Mouse (Mus musculus): ENCODE measurements around the gene Prdx2. TPM values are rescaled to one million over a fixed set of nuclear protein-coding genes. Genes with fewer than 3 reads are reported as not detected.

Prdx2 gene
- polyA plus RNA-seq (2015; fragmentation: Illumina TruSeq; extraction: RNeasy Lipid Tissue Mini Kit (QIAGEN cat#74804); ENCODE audit: insufficient read depth, low replicate concordance): 197 TPM

DNA sequence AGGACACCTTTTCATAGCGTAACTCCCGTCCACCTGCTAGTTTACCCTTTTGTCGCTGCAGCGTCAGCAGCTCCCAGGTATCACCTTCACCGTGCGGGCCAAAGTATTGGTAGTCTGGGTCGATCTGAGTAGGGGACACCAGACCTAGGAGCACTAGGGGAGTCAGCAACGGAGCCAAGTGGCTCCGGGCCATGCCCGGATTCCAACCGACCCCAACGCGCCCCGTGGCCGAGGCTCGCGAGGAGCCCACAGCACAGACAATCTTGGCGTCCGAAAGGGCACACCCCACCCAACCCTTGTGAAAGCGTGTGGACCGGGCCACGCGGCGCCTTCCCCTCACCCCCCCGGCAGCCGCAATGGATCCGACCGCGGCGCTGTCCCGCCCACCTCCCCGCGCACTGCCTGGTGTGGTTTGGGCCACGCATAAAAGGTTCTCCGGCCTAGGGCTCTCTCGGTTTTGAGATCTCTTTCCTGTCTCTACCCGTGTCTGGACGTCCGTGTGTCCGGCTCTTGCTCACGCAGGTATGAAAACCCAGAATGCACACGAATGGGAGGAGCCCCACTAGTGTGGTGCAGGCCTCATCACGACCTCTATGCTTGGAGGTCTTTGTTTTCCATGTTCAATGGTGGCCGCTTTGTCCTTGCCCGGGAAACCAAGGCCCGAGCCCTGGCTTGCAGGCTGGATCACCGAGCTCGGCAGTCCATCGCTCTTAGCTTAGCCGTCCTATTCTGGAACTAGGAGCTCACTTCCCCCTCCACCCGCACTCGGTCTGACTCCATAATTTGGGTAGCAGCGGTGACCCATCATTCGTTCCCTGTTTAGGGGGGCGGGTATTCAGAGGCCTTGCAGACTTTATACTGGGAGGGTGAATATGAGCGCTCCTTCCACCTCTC, at the start of gene Prdx2, which contains the start of the genes Gm49661 and Rnaseh2a:
TSS of gene Prdx2 (plus strand) at position 347 of the 894 bp plus-strand sequence.
TSS of gene Gm49661 (minus strand) at position 193 of the 894 bp plus-strand sequence.
TSS of gene Rnaseh2a (minus strand) at position 527 of the 894 bp plus-strand sequence.

DNA sequence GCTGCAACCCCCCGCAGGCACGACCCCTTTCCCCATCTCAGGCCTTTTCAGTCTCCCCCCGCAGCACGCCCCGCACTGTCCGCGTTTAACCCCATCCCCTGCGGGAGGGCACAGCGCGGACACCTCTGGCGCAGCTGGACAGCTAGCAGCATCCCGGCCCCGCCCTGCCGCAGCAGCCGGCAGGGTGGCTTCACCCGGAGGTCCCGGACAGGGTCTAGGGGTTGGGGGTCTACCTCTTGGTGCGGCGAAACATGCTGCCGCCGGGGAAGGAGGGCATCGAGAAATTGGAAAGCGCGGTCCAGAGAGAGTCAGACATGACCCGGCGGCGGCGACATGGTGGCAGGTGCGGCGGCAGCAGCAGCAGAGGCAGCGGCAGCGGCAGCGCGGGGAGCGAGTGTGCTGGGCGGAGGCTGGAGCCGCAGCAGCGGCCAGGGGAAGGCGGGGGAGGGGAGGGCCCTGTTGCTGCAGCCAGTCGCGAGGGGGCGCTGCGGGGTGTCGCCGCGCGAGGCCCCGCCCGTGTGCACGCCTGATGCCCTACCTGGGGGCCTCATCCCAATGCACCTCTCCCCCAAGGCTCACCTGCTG, 32.3 kb upstream of the Prdx2 start, which contains the start of gene Mast1:
TSS of gene Mast1 (minus strand) at position 398 of the 585 bp plus-strand sequence.

DNA sequence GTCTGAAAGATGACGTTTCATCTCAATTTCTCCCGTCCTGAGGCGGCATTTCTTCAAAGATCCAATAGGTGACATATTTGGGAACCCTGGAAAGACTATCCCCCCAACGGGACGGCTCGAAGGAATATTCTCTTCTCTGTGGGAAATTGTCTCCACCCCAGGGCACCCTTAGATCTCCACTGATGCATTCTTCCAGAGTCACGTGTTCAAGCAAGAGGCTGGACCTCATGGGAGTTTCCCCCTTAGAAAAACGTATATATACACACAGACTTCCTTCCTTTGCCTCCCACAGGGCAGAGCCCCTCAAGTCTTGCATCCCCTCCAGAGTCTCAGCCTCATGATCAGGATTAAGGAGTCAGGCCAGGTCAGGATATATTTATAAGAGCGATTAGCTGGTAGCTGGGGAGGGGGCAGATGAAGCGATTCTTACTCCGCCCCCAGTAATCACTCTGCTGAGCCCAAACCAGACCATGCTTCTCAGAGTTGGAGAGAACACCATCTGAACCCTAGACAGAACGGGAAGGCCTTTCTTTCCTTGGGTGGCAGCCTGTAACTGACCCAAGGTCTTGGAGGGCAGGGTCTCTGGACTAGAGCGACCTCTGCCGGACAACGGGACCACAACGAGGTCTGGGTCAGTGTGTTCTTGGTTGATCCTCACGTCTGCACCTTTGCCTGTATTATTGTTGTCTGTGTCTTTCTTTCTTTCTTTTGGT, 22.7 kb upstream of the Prdx2 start, which contains the start of gene Rtbdn:
TSS of gene Rtbdn (plus strand) at position 464 of the 713 bp plus-strand sequence.

DNA sequence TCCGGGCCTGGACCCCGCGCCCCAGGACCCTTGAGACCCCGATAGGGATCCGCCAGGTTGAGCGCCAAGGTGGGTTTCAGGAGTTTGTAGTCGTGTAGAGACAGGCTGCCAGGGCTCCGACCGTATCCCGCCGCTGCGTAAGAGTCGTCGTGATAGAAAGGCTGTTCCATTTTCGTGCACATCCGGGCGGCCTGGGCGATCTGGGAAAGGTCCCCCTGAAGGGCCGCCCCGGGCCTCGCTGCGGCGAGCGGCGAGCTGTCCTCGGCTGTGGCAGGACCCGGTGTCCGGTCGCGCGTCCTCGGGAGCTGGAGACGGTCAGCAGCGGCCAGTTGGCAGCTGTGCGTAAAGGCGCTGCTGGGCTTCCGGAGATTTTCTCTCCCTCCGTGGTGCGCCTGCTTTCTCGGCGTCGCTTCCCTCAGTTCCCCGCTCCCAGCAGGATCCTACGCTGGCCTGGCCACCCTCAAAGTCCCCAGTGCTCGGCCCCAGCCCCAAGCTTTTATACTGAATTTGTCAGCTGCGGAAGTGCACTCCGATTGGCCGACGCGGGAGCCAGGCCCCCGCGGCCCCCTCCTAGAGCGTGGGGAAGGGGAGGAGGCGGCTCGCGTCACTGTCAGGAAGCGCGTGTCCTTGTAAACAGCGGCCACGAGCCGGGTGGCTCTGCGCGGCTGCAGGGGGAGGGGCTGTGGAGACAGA, 9.0 kb downstream of the Prdx2 start, which contains the start of gene Junb:
TSS of gene Junb (minus strand) at position 471 of the 693 bp plus-strand sequence.

DNA sequence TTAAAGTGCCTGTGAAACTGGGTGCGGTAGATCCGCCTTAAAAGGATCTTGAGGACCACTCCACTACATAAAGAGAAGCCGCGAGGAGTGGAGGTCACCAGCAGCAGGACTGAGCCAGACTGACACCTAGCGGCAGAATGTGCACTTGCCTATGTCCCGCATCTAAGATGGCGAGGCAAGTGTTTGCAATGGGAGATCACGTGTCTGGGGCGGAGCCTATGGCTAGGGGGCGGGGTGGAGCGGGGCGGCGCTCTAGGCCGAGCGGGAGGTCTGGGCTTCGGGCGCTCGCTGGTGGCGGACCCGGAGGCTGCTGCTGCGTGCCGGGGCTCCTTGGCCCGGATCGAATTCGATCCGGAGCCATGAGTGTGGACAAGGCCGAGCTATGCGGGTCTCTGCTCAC, 21.0 kb downstream of the Prdx2 start, which contains the start of gene Hook2:
TSS of gene Hook2 (plus strand) at position 255 of the 400 bp plus-strand sequence.

DNA sequence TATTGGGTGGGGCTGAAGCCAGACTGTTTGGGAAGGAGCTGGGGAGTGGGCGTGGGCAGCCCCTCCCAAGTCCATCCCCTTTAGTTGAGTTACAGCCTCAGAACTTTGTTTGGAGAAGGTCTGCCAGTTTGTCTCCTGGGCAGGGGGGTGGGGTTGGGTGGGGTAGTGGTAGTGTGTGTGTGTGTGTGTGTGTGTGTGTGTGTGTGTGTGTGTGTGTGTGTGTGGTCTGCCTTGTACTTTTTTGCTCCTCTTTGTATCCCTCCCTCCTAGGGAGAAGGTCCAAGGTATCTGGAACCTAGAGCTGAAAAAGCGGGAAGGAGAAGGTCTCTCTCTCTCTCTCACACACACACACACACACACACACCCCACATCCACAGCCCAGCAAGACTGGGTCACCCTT, 45.0 kb downstream of the Prdx2 start, which contains the start of gene Best2:
TSS of gene Best2 (minus strand) at position 101 of the 400 bp plus-strand sequence.

Other genes starting within 250 kb of the Prdx2 start
- gene G430095P16Rik, start 246.6 kb upstream of the Prdx2 start, polyA plus RNA-seq (2015; fragmentation: Illumina TruSeq; extraction: RNeasy Lipid Tissue Mini Kit (QIAGEN cat#74804); ENCODE audit: insufficient read depth, low replicate concordance): 3.2 TPM
- 5.1 TPM for gene Nfix, start 169.2 kb upstream of the Prdx2 start, polyA plus RNA-seq (2015; fragmentation: Illumina TruSeq; extraction: RNeasy Lipid Tissue Mini Kit (QIAGEN cat#74804); ENCODE audit: insufficient read depth, low replicate concordance)
- gene Dand5, start 146.8 kb upstream of the Prdx2 start, polyA plus RNA-seq (2015; fragmentation: Illumina TruSeq; extraction: RNeasy Lipid Tissue Mini Kit (QIAGEN cat#74804); ENCODE audit: insufficient read depth, low replicate concordance): 3.8 TPM
- gene Gadd45gip1, start 138.1 kb upstream of the Prdx2 start, polyA plus RNA-seq (2015; fragmentation: Illumina TruSeq; extraction: RNeasy Lipid Tissue Mini Kit (QIAGEN cat#74804); ENCODE audit: insufficient read depth, low replicate concordance): 5.4 TPM
- gene Rad23a, start 128.9 kb upstream of the Prdx2 start, polyA plus RNA-seq (2015; fragmentation: Illumina TruSeq; extraction: RNeasy Lipid Tissue Mini Kit (QIAGEN cat#74804); ENCODE audit: insufficient read depth, low replicate concordance): 62.4 TPM
- gene Calr, start 122.7 kb upstream of the Prdx2 start, polyA plus RNA-seq (2015; fragmentation: Illumina TruSeq; extraction: RNeasy Lipid Tissue Mini Kit (QIAGEN cat#74804); ENCODE audit: insufficient read depth, low replicate concordance): 968 TPM
- gene Farsa, start 112.6 kb upstream of the Prdx2 start, polyA plus RNA-seq (2015; fragmentation: Illumina TruSeq; extraction: RNeasy Lipid Tissue Mini Kit (QIAGEN cat#74804); ENCODE audit: insufficient read depth, low replicate concordance): 37.0 TPM
- 12.6 TPM for gene Syce2, start 97.5 kb upstream of the Prdx2 start, polyA plus RNA-seq (2015; fragmentation: Illumina TruSeq; extraction: RNeasy Lipid Tissue Mini Kit (QIAGEN cat#74804); ENCODE audit: insufficient read depth, low replicate concordance)
- gene Gcdh, start 75.7 kb upstream of the Prdx2 start, polyA plus RNA-seq (2015; fragmentation: Illumina TruSeq; extraction: RNeasy Lipid Tissue Mini Kit (QIAGEN cat#74804); ENCODE audit: insufficient read depth, low replicate concordance): 24.2 TPM
- gene Klf1, start 67.7 kb upstream of the Prdx2 start, polyA plus RNA-seq (2015; fragmentation: Illumina TruSeq; extraction: RNeasy Lipid Tissue Mini Kit (QIAGEN cat#74804); ENCODE audit: insufficient read depth, low replicate concordance): 6.7 TPM
- gene Dnase2a, start 61.0 kb upstream of the Prdx2 start, polyA plus RNA-seq (2015; fragmentation: Illumina TruSeq; extraction: RNeasy Lipid Tissue Mini Kit (QIAGEN cat#74804); ENCODE audit: insufficient read depth, low replicate concordance): 49.3 TPM
- gene Mast1, start 32.2 kb upstream of the Prdx2 start, polyA plus RNA-seq (2015; fragmentation: Illumina TruSeq; extraction: RNeasy Lipid Tissue Mini Kit (QIAGEN cat#74804); ENCODE audit: insufficient read depth, low replicate concordance): not detected
- not detected for gene Rtbdn, start 22.6 kb upstream of the Prdx2 start, polyA plus RNA-seq (2015; fragmentation: Illumina TruSeq; extraction: RNeasy Lipid Tissue Mini Kit (QIAGEN cat#74804); ENCODE audit: insufficient read depth, low replicate concordance)
- not detected for gene Gm49661, start 154 bp upstream of the Prdx2 start, polyA plus RNA-seq (2015; fragmentation: Illumina TruSeq; extraction: RNeasy Lipid Tissue Mini Kit (QIAGEN cat#74804); ENCODE audit: insufficient read depth, low replicate concordance)
- 32.5 TPM for gene Rnaseh2a, start 180 bp downstream of the Prdx2 start, polyA plus RNA-seq (2015; fragmentation: Illumina TruSeq; extraction: RNeasy Lipid Tissue Mini Kit (QIAGEN cat#74804); ENCODE audit: insufficient read depth, low replicate concordance)
- 1.5 TPM for gene Junb, start 9.1 kb downstream of the Prdx2 start, polyA plus RNA-seq (2015; fragmentation: Illumina TruSeq; extraction: RNeasy Lipid Tissue Mini Kit (QIAGEN cat#74804); ENCODE audit: insufficient read depth, low replicate concordance)
- 4.6 TPM for gene Hook2, start 21.0 kb downstream of the Prdx2 start, polyA plus RNA-seq (2015; fragmentation: Illumina TruSeq; extraction: RNeasy Lipid Tissue Mini Kit (QIAGEN cat#74804); ENCODE audit: insufficient read depth, low replicate concordance)
- not detected for gene Best2, start 44.9 kb downstream of the Prdx2 start, polyA plus RNA-seq (2015; fragmentation: Illumina TruSeq; extraction: RNeasy Lipid Tissue Mini Kit (QIAGEN cat#74804); ENCODE audit: insufficient read depth, low replicate concordance)
- 29.7 TPM for gene Asna1, start 55.7 kb downstream of the Prdx2 start, polyA plus RNA-seq (2015; fragmentation: Illumina TruSeq; extraction: RNeasy Lipid Tissue Mini Kit (QIAGEN cat#74804); ENCODE audit: insufficient read depth, low replicate concordance)
- gene Trir, start 57.2 kb downstream of the Prdx2 start, polyA plus RNA-seq (2015; fragmentation: Illumina TruSeq; extraction: RNeasy Lipid Tissue Mini Kit (QIAGEN cat#74804); ENCODE audit: insufficient read depth, low replicate concordance): 112 TPM
- gene Tnpo2, start 67.3 kb downstream of the Prdx2 start, polyA plus RNA-seq (2015; fragmentation: Illumina TruSeq; extraction: RNeasy Lipid Tissue Mini Kit (QIAGEN cat#74804); ENCODE audit: insufficient read depth, low replicate concordance): 35.3 TPM
- 3.0 TPM for gene Fbxw9, start 90.5 kb downstream of the Prdx2 start, polyA plus RNA-seq (2015; fragmentation: Illumina TruSeq; extraction: RNeasy Lipid Tissue Mini Kit (QIAGEN cat#74804); ENCODE audit: insufficient read depth, low replicate concordance)
- not detected for gene Gm5741, start 98.4 kb downstream of the Prdx2 start, polyA plus RNA-seq (2015; fragmentation: Illumina TruSeq; extraction: RNeasy Lipid Tissue Mini Kit (QIAGEN cat#74804); ENCODE audit: insufficient read depth, low replicate concordance)
- gene Dhps, start 102.2 kb downstream of the Prdx2 start, polyA plus RNA-seq (2015; fragmentation: Illumina TruSeq; extraction: RNeasy Lipid Tissue Mini Kit (QIAGEN cat#74804); ENCODE audit: insufficient read depth, low replicate concordance): 52.7 TPM
- 54.9 TPM for gene Wdr83os, start 111.2 kb downstream of the Prdx2 start, polyA plus RNA-seq (2015; fragmentation: Illumina TruSeq; extraction: RNeasy Lipid Tissue Mini Kit (QIAGEN cat#74804); ENCODE audit: insufficient read depth, low replicate concordance)
- gene Wdr83, start 111.7 kb downstream of the Prdx2 start, polyA plus RNA-seq (2015; fragmentation: Illumina TruSeq; extraction: RNeasy Lipid Tissue Mini Kit (QIAGEN cat#74804); ENCODE audit: insufficient read depth, low replicate concordance): 12.5 TPM
- 132 TPM for gene Man2b1, start 113.7 kb downstream of the Prdx2 start, polyA plus RNA-seq (2015; fragmentation: Illumina TruSeq; extraction: RNeasy Lipid Tissue Mini Kit (QIAGEN cat#74804); ENCODE audit: insufficient read depth, low replicate concordance)
- gene Zfp791, start 153.5 kb downstream of the Prdx2 start, polyA plus RNA-seq (2015; fragmentation: Illumina TruSeq; extraction: RNeasy Lipid Tissue Mini Kit (QIAGEN cat#74804); ENCODE audit: insufficient read depth, low replicate concordance): 0.81 TPM
- not detected for gene Cks1brt, start 182.3 kb downstream of the Prdx2 start, polyA plus RNA-seq (2015; fragmentation: Illumina TruSeq; extraction: RNeasy Lipid Tissue Mini Kit (QIAGEN cat#74804); ENCODE audit: insufficient read depth, low replicate concordance)

Measured in spleen, adult 10 weeks (tissue).